Mouse (Mus musculus) monocyte, adult 2 months (primary cell): ENCODE measurements around the gene Htr1f.
"Not testable (repeated sequence)": the region's sequence is repeated elsewhere in the genome, so short reads cannot be mapped to it uniquely, and the experiment has no call there.

Experiments used
- DNase-seq, 2 experiments: peaks; one replicate each; pipeline ENCODE4 v3.0.0; 2022; ENCODE audit warnings: low spot score in 2 of 2, low read depth in 1 of 2

Gene Htr1f

DNA sequence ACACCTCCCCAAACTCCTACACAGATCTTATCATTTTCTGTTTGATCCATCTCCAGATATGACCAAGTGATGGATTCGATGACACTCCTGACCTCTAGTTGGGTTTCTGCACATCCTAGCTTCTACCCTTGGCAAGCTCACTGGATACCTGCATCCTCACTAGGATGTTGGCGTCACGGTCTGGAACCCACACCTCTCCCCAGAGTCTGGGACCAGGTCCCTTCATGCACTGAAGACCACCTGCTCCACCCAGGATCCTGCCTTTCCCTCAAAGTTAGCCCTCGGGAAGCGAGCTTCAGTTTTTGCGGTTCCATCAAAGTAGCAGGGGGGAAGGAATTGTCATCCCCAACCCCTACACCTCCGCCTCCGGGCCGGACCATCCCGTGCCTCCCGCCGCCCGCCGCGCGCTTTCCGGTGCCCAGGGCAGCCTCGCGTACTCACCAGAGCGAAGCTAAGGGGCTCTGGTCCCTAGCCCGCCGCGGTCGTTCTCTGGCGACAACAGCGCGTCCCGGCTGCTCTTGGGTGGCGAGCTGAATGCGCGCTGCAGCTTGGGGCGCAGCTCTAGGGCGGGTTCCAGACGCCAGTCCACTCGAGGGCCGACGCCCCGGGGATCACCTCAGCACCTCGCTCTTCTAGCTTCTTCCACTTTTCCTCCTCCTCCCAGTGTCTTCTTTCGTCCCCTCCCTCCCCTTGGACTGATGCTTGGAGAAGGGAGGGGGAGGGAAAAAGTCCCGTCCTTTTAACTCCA, at the start of gene Htr1f:
Gene Htr1f, minus strand, starts transcription at position 671 of the 748 bp plus-strand sequence.
- no peak for DNase-seq

GRCm38 (mm10) chr16:65139771-65140170, 34.1 kb upstream of the Htr1f start:
- DNase-seq: no peak

GRCm38 (mm10) chr16:65129391-65129790, 23.7 kb upstream of the Htr1f start:
- DNase-seq: no peak

GRCm38 (mm10) chr16:65127846-65128245, 22.2 kb upstream of the Htr1f start:
- DNase-seq: no peak

- DNase-seq: no peak
Measured at GRCm38 (mm10) chr16:65112221-65112620, 6.6 kb upstream of the Htr1f start.

DNA sequence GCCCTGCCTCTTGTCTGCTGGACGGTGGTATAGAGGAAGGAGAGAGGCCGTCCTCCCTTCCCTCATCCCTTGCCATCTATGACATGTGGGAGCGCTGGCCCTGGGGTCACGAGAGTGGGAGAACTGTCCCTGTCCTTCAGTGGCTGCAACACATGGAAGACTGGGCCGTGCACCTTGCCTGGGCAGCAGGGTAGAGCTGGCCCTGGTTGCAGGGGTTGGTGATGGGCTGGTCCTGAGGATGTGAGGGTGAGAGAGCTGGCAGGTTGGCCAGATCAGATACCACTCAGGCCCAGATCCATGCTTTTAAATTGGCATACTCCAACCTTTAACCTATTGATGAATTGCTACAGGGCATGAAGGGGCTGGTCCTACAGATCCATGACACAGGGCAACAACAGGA, 12.1 kb downstream of the Htr1f start:
- DNase-seq: no peak

DNA sequence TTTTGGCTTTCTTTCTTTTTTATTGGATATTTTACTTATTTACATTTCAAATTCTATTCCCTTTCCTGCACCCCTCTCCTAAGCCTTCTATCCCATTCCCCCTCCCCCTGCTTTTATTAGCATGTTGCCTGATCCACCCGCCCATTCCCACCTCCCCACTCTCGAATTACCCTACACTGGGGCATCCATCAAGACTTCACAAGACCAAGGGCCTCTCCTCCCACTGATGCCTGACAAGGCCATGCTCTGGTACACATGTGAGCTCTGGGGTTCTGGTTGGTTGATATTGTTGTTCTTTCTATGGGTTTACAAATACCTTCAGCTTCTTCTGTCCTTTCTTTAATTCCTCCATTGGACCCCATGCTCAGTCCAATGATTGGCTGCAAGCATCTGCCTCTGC, 22.2 kb downstream of the Htr1f start:
- DNase-seq: no peak

DNA sequence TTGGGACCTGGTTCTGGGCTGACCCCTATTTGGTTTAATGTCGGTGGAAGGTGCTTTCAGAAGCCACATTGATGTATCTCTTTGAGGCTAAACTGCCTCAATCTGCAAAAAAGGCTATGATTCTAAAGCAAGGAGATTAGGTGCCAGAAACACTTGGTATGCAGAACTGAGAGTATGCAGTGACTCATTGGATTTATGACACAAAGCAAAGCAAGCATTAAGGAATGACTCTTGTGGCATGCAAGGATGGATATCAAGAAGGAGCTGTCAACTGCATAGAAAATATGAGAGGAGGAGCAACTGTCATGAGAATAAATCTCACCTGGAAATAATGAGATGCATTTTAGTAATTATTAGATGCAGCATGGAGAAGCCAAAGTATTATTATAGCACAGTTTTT, 35.8 kb downstream of the Htr1f start:
- no peak for DNase-seq

DNA sequence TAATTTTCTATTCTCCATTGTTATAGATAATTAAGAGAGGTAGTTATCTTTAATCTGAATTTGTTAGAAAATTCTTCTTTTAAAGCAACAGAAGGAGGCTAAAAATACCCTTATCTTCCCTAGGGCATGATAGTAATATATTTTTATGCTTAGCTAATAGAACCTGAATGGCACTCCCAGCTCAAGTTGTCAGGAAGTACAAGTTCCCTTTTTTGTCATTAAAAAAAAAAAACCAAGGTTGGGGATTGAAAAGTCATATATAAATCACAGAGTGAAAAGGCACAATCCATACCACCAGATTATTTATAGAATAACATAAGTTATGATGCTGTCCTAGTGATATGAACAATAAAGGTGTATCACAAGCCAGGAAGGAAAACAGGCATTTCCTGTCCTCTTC, 39.4 kb downstream of the Htr1f start:
- no peak for DNase-seq

DNA sequence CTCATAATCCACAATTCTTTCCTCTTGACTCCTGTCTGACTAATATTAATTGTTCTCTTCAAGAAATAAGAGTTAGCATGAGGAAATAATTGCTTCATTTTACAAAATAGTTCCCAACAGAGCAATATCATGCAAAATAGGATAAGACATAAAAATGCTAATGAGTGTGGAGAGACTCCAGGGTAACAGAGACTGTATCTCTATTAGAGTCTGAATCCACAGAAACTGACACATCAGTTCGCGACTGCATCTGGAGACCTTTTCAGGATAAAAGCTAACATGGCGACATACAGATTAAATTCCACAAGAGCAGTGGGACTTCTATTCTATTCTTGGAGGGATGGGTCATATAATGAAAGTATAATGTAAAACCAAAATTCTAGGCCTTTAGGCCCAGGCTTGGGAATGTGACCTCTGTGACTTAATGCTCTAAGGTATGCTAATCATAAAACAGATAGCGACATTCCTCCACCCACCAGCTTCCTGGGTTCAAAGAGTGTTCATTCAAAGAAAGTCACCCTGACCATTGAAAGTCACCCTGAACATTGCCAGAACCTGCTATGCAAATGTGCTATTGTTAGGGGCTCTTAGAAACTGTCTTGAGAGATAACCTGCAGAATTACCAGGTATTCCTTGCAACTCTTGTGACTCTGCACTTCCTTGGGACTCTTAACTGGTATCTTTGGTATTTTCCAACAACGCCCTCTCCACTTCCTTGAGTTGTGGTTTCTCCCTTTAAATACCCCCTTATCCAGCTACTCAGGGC, 67.8 kb downstream of the Htr1f start:
- DNase-seq: not testable (repeated sequence)

GRCm38 (mm10) chr16:65029675-65030074, 76.0 kb downstream of the Htr1f start:
- no peak for DNase-seq

DNA sequence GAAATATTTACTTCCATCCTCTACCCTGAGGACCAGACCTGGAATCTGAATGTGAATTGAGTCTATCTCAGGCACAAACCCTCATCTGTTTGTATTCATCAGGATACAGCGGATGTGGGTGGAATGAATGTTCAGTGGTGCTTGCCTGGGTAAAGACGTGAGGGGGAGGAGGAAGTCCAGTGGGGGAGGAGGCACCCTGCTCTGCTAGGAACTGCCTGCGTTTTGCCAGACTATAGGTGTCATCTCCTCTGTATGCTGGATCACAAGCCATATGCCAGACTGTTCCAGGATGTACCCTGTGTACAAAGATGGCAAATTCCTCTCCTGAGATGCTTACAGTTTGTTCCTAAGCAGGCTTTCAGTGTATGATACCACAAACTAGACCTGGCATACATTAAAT, 83.3 kb downstream of the Htr1f start:
- DNase-seq: no peak

DNA sequence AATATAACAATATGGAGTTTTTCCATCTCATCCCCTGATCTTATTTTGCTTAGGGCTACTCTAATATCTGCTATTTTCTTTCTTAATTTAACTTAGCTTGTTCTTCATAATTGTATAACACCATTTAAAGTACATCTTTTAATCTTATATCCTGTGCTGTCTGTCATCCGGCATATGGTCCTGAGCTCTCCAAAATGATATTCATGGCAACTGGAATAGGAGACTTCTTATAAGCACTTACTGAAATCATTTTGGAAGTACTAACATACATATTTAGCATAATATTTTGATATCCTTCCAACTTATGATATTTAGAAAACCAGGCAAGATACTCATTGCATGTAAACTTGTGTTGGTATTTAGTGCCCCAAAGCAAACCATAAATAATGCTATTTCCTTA, 86.9 kb downstream of the Htr1f start:
- DNase-seq: no peak

DNA sequence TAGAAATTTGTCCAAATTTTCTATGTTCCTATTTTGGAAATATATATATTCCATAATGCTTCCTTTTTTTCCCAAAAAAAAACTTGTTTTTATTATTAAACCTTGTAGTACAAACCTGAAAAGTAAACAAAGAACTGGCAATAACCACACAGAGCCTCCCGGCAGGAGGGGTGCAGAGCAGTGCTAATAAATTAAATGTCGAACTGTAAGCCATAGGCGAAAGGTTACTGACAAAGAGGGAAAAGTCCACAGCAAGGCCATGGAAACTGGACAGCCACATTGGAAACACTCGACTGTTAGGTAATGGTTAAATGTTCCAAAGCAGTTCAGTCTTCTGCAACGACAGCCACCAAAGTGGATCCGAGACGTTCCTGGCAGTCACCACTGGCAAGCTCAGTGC, 87.5 kb downstream of the Htr1f start:
- no peak for DNase-seq

DNA sequence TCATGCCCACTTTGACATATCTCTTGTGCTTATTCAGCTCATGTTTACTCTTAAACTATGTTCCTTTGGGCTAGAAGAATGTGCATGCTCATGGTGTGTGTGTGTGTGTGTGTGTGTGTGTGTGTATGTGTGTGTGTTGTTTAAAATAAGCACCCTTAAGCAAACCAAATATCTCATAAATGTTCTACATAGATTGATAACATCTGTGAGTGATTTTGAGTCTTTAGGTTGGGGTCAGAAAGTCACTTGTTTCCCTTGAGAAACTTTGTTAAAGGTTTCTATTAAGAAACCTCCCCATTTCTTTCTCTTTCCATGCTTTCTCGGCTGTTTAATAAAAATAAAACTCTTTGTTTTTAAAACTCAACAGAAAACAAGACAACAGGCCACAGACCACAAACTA, 88.1 kb downstream of the Htr1f start:
- DNase-seq: no peak

GRCm38 (mm10) chr16:65015241-65015640, 90.4 kb downstream of the Htr1f start:
- DNase-seq: no peak

DNA sequence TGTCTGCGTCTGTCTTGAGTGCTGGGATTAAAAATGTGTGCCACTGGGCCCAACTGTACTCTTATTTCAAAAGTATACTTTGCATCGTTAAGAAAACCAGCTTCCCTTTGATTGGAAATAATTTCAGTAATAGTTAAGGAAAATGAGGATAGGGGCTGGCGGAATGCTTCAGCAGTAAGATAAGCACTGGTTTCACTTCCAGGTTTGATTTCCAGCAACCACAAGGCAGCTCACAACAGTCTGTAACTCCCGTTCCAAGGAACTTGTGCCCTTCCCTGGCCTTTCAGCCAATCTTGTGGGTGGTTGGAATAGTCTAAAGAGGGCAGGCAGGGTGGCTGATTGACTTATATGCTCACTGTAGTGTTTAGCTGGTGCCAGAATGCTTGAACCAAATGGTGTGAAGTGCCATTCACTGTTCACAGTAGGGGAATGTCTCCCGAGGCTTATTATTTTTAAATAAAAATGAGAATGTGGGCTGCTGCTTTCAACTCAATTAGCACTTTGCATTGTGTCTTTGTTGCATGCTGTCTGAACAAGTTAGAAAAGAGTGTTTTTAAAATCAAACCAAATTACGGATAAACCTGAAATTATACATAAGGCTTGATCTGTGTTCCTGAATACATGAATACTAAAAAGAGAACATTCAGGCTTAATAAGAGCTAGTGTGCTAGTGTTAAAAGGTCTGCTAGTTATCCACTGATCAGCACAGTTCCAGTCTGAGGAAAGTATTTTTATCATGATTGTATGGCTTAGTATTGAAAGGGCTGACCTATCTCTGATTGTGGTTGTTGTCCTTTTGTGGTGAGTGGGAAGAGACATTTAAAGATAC, 103.4 kb downstream of the Htr1f start:
- DNase-seq: no peak

- DNase-seq: no peak
Measured at GRCm38 (mm10) chr16:64989279-64989800, 116.3 kb downstream of the Htr1f start.

GRCm38 (mm10) chr16:64987564-64987963, 118.1 kb downstream of the Htr1f start:
- no peak for DNase-seq

DNA sequence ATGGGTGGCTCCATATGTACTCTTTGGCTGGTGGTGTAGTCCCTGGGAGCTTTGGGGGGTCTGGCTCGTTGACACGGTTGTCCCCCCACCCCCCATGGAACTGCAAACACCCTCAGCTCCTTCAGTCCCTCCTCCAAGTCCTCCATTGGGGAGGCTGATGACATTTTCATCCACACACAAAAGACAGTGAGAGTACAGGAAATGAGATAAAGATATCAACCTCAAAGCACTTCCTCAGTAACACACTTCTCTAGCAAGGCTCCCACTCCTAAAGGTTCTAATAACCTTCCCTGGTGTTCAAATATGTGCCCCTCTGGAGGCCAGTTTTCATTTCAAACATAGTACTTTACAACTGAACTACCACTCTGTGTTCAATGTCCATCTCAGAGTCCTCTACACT, 118.6 kb downstream of the Htr1f start:
- DNase-seq: no peak

- no peak for DNase-seq
Measured at GRCm38 (mm10) chr16:64974636-64975035, 131.0 kb downstream of the Htr1f start.
